Mouse (Mus musculus) C2C12 (cell line): ENCODE measurements around the gene Cdr2l. TPM values are rescaled to one million over a fixed set of nuclear protein-coding genes. Genes with fewer than 3 reads are reported as not detected.
A peak's percentile ranks its signal among the peaks of the same experiment; 100 is the strongest.

Experiments
- H3K27me3 ChIP-seq: one replicate; pipeline ENCODE4 v1.6.1; 2011; ENCODE audit not compliant: control insufficient read depth, insufficient read depth, insufficient read length
- H3K36me3 ChIP-seq: one replicate; pipeline ENCODE4 v1.6.1; 2011; ENCODE audit not compliant: control insufficient read depth, insufficient read depth
- H3K4me3 ChIP-seq: one replicate; pipeline ENCODE4 v1.5.1; 2011; ENCODE audit warnings: mild to moderate bottlenecking, control low read depth; ENCODE audit not compliant: poor library complexity, insufficient read depth, severe bottlenecking
- H3K79me2 ChIP-seq: one replicate; pipeline ENCODE4 v1.6.1; 2011; ENCODE audit not compliant: control insufficient read depth, insufficient read depth
- H3K79me3 ChIP-seq: one replicate; pipeline ENCODE4 v1.6.1; 2011; ENCODE audit warnings: low read depth, control low read depth
- H3ac ChIP-seq: one replicate; pipeline ENCODE3; 2011; ENCODE audit warnings: low read depth; ENCODE audit not compliant: control insufficient read depth, insufficient read length
- CEBPB ChIP-seq: IDR thresholded peaks from one replicate; pipeline ENCODE4 v1.6.1; 2011; ENCODE audit warnings: low read depth, mild to moderate bottlenecking, control low read depth, moderate library complexity
- CTCF ChIP-seq: IDR thresholded peaks from one replicate; pipeline ENCODE4 v1.5.1; 2011; ENCODE audit not compliant: control insufficient read depth, insufficient read depth, insufficient read length
- FOSL1 ChIP-seq: IDR thresholded peaks from one replicate; pipeline ENCODE4 v1.8.0; 2011; ENCODE audit warnings: mild to moderate bottlenecking, low read length; ENCODE audit not compliant: poor library complexity, insufficient read depth, severe bottlenecking
- MAX ChIP-seq: IDR thresholded peaks from one replicate; pipeline ENCODE4 v1.6.1; 2011; ENCODE audit warnings: mild to moderate bottlenecking, control low read depth
- MYOD1 ChIP-seq: IDR thresholded peaks from one replicate; pipeline ENCODE4 v1.6.1; 2011; ENCODE audit warnings: low read depth; ENCODE audit not compliant: control insufficient read depth, insufficient read length
- MYOG ChIP-seq: IDR thresholded peaks from one replicate; pipeline ENCODE4 v1.6.1; 2011; ENCODE audit not compliant: control insufficient read depth, insufficient read length; ENCODE audit errors: extremely low read depth
- USF1 ChIP-seq: IDR thresholded peaks from one replicate; pipeline ENCODE4 v1.6.1; 2011; ENCODE audit warnings: low read depth, mild to moderate bottlenecking, control low read depth, moderate library complexity
- long read RNA-seq, 2 experiments: library from polyadenylated mRNA; unstranded; transcript quantifications; one replicate each; pipeline ENCODE4 v2.0.0; 2019 to 2020
- polyA plus RNA-seq: library from polyadenylated mRNA; unstranded; fragments of >200 nt; fragmentation: generic; extraction: Trizol; gene quantifications from one replicate; pipeline ENCODE4 v1.2.1, GENCODE M21; 2012; ENCODE audit warnings: missing spikeins

Gene Cdr2l
- polyA plus RNA-seq: 23.2 TPM
- long read RNA-seq, experiment 1, partial matches to known transcripts: 0 of 10 reads
- long read RNA-seq, experiment 1, other reads (novel, unspliced or antisense): 9 of 10 reads
- long read RNA-seq, experiment 2, transcript Cdr2l-201 (5 exons, 3,700 nt): major isoform, 6 of 25 reads
- long read RNA-seq, experiment 2, partial matches to known transcripts: 18 of 25 reads
- long read RNA-seq, experiment 2, other reads (novel, unspliced or antisense): 1 of 25 reads

- Histone ChIP-seq H3K79me3 (peaks cover 40% of the 10 kb centered on the region), H3K36me3 (peaks cover 8% of the 10 kb centered on the region), H3K27me3 (no peaks in the 10 kb centered on the region), H3K79me2 (peaks cover 50% of the 10 kb centered on the region), H3ac (peak within 1 kb of the TSS; percentile 84), H3K4me3 (peak within 1 kb of the TSS; percentile 79)
- no peak for TF ChIP-seq MYOD1
- no peak for TF ChIP-seq CEBPB
- no peak for TF ChIP-seq MYOG
- no peak for TF ChIP-seq MAX
- no peak for TF ChIP-seq CTCF
- TF ChIP-seq USF1: no peak
- no peak for TF ChIP-seq FOSL1
Measured at GRCm38 (mm10) chr11:115381743-115382539, at the start of gene Cdr2l. Cdr2l (plus strand) TSS chr11:115381916.

- Histone ChIP-seq H3K36me3 (no peaks in the 10 kb centered on the region), H3K79me3 (no peaks in the 10 kb centered on the region), H3K79me2 (no peaks in the 10 kb centered on the region), H3ac (no peak within 1 kb of the TSS), H3K4me3 (no peak within 1 kb of the TSS), H3K27me3 (peaks cover 59% of the 10 kb centered on the region)
- TF ChIP-seq MYOD1 (no peak), USF1 (no peak), CTCF (no peak), CEBPB (no peak), FOSL1 (no peak)
Measured at GRCm38 (mm10) chr11:115334531-115334930, 47.2 kb upstream of the Cdr2l start, which contains the start of gene Otop3. Otop3 (plus strand) TSS chr11:115334731.

GRCm38 (mm10) chr11:115335223-115335622 lies 46.5 kb upstream of the Cdr2l start:
- TF ChIP-seq FOSL1 (no peak), CEBPB (no peak), USF1 (no peak), MYOG (no peak), MAX (no peak)
- H3K79me2 ChIP-seq: no peaks in the 10 kb centered on the region
- H3ac ChIP-seq: no peak overlapping the region
- H3K36me3 ChIP-seq: no peaks in the 10 kb centered on the region
- no peaks in the 10 kb centered on the region for H3K79me3 ChIP-seq
- H3K27me3 ChIP-seq: peaks cover 60% of the 10 kb centered on the region
- no peak overlapping the region for H3K4me3 ChIP-seq

GRCm38 (mm10) chr11:115336115-115336514 lies 45.6 kb upstream of the Cdr2l start:
- no peaks in the 10 kb centered on the region for H3K36me3 ChIP-seq
- no peaks in the 10 kb centered on the region for H3K79me3 ChIP-seq
- H3K79me2 ChIP-seq: no peaks in the 10 kb centered on the region
- TF ChIP-seq FOSL1 (no peak), CTCF (no peak), MYOG (no peak), MAX (no peak), MYOD1 (no peak), CEBPB (no peak), USF1 (no peak)
- no peak overlapping the region for H3K4me3 ChIP-seq
- H3ac ChIP-seq: no peak overlapping the region
- peaks cover 69% of the 10 kb centered on the region for H3K27me3 ChIP-seq

GRCm38 (mm10) chr11:115337350-115337749 lies 44.4 kb upstream of the Cdr2l start:
- TF ChIP-seq USF1 (no peak), FOSL1 (no peak), CTCF (no peak), CEBPB (no peak), MYOG (no peak), MAX (no peak), MYOD1 (no peak)
- no peaks in the 10 kb centered on the region for H3K79me3 ChIP-seq
- peaks cover 69% of the 10 kb centered on the region for H3K27me3 ChIP-seq
- no peaks in the 10 kb centered on the region for H3K79me2 ChIP-seq
- H3K4me3 ChIP-seq: no peak overlapping the region
- no peak overlapping the region for H3ac ChIP-seq
- no peaks in the 10 kb centered on the region for H3K36me3 ChIP-seq

GRCm38 (mm10) chr11:115337826-115338225 lies 43.9 kb upstream of the Cdr2l start:
- Histone ChIP-seq H3ac (no peak overlapping the region), H3K27me3 (peaks cover 64% of the 10 kb centered on the region), H3K4me3 (no peak overlapping the region), H3K36me3 (no peaks in the 10 kb centered on the region), H3K79me3 (no peaks in the 10 kb centered on the region), H3K79me2 (no peaks in the 10 kb centered on the region)
- no peak for TF ChIP-seq MYOD1
- TF ChIP-seq USF1: no peak
- no peak for TF ChIP-seq MYOG
- no peak for TF ChIP-seq CEBPB
